Comparison of ENCODE assay signal across 9 mouse cellular contexts in the genomic region with DNA sequence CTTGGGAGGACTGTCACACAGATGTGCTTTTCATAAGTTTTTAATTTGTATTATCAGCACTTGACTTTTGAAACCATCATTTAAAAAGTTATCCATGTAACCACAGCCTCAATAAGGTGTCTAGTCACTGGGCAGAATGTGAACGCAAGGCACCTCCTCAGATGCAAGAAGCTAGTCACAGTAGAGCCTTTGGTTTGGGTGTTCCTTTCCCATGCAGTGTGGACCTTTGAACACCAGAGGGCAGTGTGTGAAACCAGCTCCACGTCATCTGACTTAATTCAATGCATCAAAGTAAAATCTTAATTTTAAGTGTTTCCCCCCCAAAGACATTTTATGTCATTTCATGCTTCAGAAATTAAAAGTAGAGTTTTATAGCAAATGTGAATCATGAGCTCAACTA.
DNase-seq lines count a peak whose midpoint lies in the region; ATAC-seq and TF ChIP-seq lines count a peak whose summit lies in the region.
"Had no signal": no experiment of that assay in that cellular context is flagged by ENCODE, and none has a peak within 500 bp of the region (broad histone marks: within the 10 kb centered on the region; RNA-seq: fewer than 3 reads in every experiment).

No protein-coding gene starts in this region.

- no peak overlapping the region for H3K4me2 ChIP-seq in hindbrain, embryonic 13.5 days
- no peak overlapping the region for H3K4me2 ChIP-seq in forebrain, embryonic 14.5 days (ENCODE audit: low read length)
- H3K4me2 ChIP-seq in stomach, postnatal 0 days (replicated peaks; ENCODE audit: low read depth) = no peak overlapping the region
- H3K4me2 ChIP-seq: neural tube, embryonic 12.5 days had no signal

- WGBS in hindbrain, embryonic 10.5 days = 39% methylated on average over 2 of the region's 2 CpGs
- WGBS in hindbrain, embryonic 13.5 days = 25% methylated on average over 2 of the region's 2 CpGs
- 20% methylated on average over 2 of the region's 2 CpGs for WGBS in forebrain, embryonic 14.5 days
- 33% methylated on average over 2 of the region's 2 CpGs for WGBS in limb, embryonic 10.5 days
- WGBS in stomach, postnatal 0 days = 20% methylated on average over 2 of the region's 2 CpGs

- H3K4me1 ChIP-seq in hindbrain, embryonic 10.5 days (replicated peaks) = no peaks in the 10 kb centered on the region; the same call in 1 of the 2 replicates
- peaks cover 11% of the 10 kb centered on the region for H3K4me1 ChIP-seq in hindbrain, embryonic 13.5 days (replicated peaks)
- peaks cover 14% of the 10 kb centered on the region for H3K4me1 ChIP-seq in forebrain, embryonic 14.5 days (ENCODE audit: control insufficient read depth, insufficient read depth, low read length)
- H3K4me1 ChIP-seq in limb, embryonic 10.5 days = peaks cover 18% of the 10 kb centered on the region
- no peaks in the 10 kb centered on the region for H3K4me1 ChIP-seq in stomach, postnatal 0 days (replicated peaks; ENCODE audit: control insufficient read depth, insufficient read depth)
- H3K4me1 ChIP-seq: neural tube, embryonic 12.5 days had no signal

- H3K36me3 ChIP-seq in hindbrain, embryonic 10.5 days = no peaks in the 10 kb centered on the region
- H3K36me3 ChIP-seq in hindbrain, embryonic 13.5 days = no peaks in the 10 kb centered on the region
- no peaks in the 10 kb centered on the region for H3K36me3 ChIP-seq in forebrain, embryonic 14.5 days (ENCODE audit: control insufficient read depth, insufficient read depth, low read length)
- no peaks in the 10 kb centered on the region for H3K36me3 ChIP-seq in limb, embryonic 10.5 days
- H3K36me3 ChIP-seq in stomach, postnatal 0 days (ENCODE audit: control insufficient read depth, insufficient read depth, low read length) = no peaks in the 10 kb centered on the region
- H3K36me3 ChIP-seq: neural tube, embryonic 12.5 days had no signal

- no peak overlapping the region for H3K4me3 ChIP-seq in hindbrain, embryonic 10.5 days
- H3K4me3 ChIP-seq in hindbrain, embryonic 13.5 days = no peak overlapping the region
- H3K4me3 ChIP-seq in forebrain, embryonic 14.5 days (ENCODE audit: low read depth, low read length) = no peak overlapping the region
- no peak overlapping the region for H3K4me3 ChIP-seq in limb, embryonic 10.5 days
- no peak overlapping the region for H3K4me3 ChIP-seq in stomach, postnatal 0 days (ENCODE audit: low read depth, low read length)
- H3K4me3 ChIP-seq: neural tube, embryonic 12.5 days had no signal

- TF ChIP-seq EP300 in stomach, postnatal 0 days (optimal IDR thresholded peaks at IDR 0.05) = no peak

- no peak overlapping the region for H3K9ac ChIP-seq in hindbrain, embryonic 13.5 days
- H3K9ac ChIP-seq in forebrain, embryonic 14.5 days (ENCODE audit: low read length) = no peak overlapping the region
- no peak overlapping the region for H3K9ac ChIP-seq in stomach, postnatal 0 days (ENCODE audit: low read length)
- H3K9ac ChIP-seq: neural tube, embryonic 12.5 days had no signal

- DNase-seq in hindbrain, embryonic 10.5 days (ENCODE audit: low spot score) = peak; percentile 75
- peak; percentile 59 for DNase-seq in c-Kit-positive CD71-negative TER-119-negative erythroid progenitor cells, embryonic 14.5 days (ENCODE audit: low read depth)
- DNase-seq in forebrain, embryonic 14.5 days (ENCODE audit: low spot score) = peak; percentile 81
- peak; percentile 81 for DNase-seq in limb, embryonic 10.5 days (ENCODE audit: low spot score)
- peak; percentile 45 to 69 for DNase-seq in natural killer cell, adult 2 months (ENCODE audit: low spot score in 2 of 2)
- peak; percentile 74 for DNase-seq in stomach, postnatal 0 days (ENCODE audit: low spot score)

- TF ChIP-seq CTCF in stomach, postnatal 0 days (IDR thresholded peaks at IDR 0.05; ENCODE audit: low read depth) = peak; percentile 92

- ATAC-seq in hindbrain, embryonic 13.5 days (ENCODE audit: low FRiP score) = no peak
- ATAC-seq in forebrain, embryonic 14.5 days = peak; percentile 50
- ATAC-seq in inflammation-experienced regulatory T-cells, adult 6 months = peak; percentile 68
- ATAC-seq in stomach, postnatal 0 days (ENCODE audit: low FRiP score, low TSS enrichment) = no peak

- no peak overlapping the region for H3K27ac ChIP-seq in hindbrain, embryonic 10.5 days
- H3K27ac ChIP-seq in hindbrain, embryonic 13.5 days = no peak overlapping the region
- no peak overlapping the region for H3K27ac ChIP-seq in forebrain, embryonic 14.5 days (ENCODE audit: low read depth, low read length)
- H3K27ac ChIP-seq in limb, embryonic 10.5 days = no peak overlapping the region
- no peak overlapping the region for H3K27ac ChIP-seq in stomach, postnatal 0 days (replicated peaks)
- H3K27ac ChIP-seq: neural tube, embryonic 12.5 days had no signal

- H3K9me3 ChIP-seq in hindbrain, embryonic 10.5 days = no peaks in the 10 kb centered on the region
- H3K9me3 ChIP-seq in hindbrain, embryonic 13.5 days = no peaks in the 10 kb centered on the region
- H3K9me3 ChIP-seq in forebrain, embryonic 14.5 days (replicated peaks; ENCODE audit: control insufficient read depth, low read length) = no peaks in the 10 kb centered on the region
- H3K9me3 ChIP-seq in limb, embryonic 10.5 days (replicated peaks) = no peaks in the 10 kb centered on the region
- H3K9me3 ChIP-seq in stomach, postnatal 0 days (ENCODE audit: control insufficient read depth, low read length) = no peaks in the 10 kb centered on the region
- H3K9me3 ChIP-seq: neural tube, embryonic 12.5 days had no signal

- H3K27me3 ChIP-seq in hindbrain, embryonic 10.5 days (ENCODE audit: insufficient read depth, poor library complexity, severe bottlenecking) = no peaks in the 10 kb centered on the region
- no peaks in the 10 kb centered on the region for H3K27me3 ChIP-seq in hindbrain, embryonic 13.5 days
- no peaks in the 10 kb centered on the region for H3K27me3 ChIP-seq in forebrain, embryonic 14.5 days (replicated peaks; ENCODE audit: control insufficient read depth, insufficient read depth, low read length)
- H3K27me3 ChIP-seq in limb, embryonic 10.5 days (ENCODE audit: low read depth, poor library complexity, severe bottlenecking) = no peaks in the 10 kb centered on the region
- no peaks in the 10 kb centered on the region for H3K27me3 ChIP-seq in stomach, postnatal 0 days (ENCODE audit: control insufficient read depth, insufficient read depth, low read length)
- H3K27me3 ChIP-seq: neural tube, embryonic 12.5 days had no signal

Comparison
In these comparisons a context has a peak if more than half of its experiments do, and no peak if none do; other contexts are left out.
1. ATAC-seq: peak in forebrain, embryonic 14.5 days (single experiment) and inflammation-experienced regulatory T-cells, adult 6 months (single experiment); none in hindbrain, embryonic 13.5 days (single experiment) and stomach, postnatal 0 days (single experiment).
2. Peak in every context shown above with its lines, with median percentiles within 50 percentile points of each other: DNase-seq.